Mouse (Mus musculus) CD8-positive naive resting alpha-beta T cell, adult 2 months (primary cell): ENCODE measurements around the gene Gm10309.

Experiments
- DNase-seq, 2 experiments: peaks; one replicate each; pipeline ENCODE4 v3.0.0; 2022; ENCODE audit warnings: low read depth in 2 of 2, low spot score in 2 of 2

Gm10309 gene

DNA sequence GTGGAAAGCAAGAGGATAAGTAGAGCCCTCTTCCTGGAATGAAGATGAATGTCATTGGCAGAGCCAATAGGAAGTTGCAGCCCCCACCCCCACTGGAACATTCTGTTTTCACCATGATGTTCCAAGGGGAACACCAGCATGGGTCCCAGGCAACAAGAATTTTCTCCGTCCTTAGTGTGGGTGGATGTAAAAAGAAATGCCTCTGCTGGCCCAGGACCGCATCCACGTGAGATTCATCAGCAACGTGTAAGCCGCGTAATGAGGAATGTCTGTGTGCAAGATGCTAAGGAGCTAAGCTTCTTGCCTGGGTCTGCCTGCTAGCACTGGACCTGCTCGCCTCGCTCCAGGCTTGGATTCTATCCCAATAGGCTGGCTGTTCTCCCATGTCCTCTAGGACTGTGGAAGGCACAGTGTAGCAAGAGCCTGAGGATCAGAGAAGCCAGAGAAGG is at the start of gene Gm10309:
Gene Gm10309 (minus strand): TSS at position 50 of the 449 bp plus-strand sequence.
- DNase-seq, result no peak

DNA sequence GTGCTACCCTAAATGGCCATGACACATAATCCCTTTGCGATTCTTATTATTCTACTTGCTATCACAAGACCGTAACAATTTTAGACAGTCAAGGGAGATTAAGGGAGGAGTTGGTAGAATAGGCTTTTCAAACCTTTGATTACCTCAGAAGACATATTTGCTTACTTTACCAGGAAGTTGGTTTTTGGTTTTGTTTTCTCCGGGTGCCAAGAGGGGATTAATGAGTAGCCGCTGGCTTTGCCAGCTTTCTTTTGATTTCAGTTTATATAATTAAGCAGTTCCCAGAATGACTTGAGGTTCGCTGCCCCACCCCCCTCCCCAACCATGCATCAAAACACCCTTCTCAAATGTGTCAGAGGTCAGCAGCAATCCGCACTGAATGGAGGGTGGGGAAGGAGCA is 47.0 kb upstream of the Gm10309 start:
- no peak for DNase-seq

DNA sequence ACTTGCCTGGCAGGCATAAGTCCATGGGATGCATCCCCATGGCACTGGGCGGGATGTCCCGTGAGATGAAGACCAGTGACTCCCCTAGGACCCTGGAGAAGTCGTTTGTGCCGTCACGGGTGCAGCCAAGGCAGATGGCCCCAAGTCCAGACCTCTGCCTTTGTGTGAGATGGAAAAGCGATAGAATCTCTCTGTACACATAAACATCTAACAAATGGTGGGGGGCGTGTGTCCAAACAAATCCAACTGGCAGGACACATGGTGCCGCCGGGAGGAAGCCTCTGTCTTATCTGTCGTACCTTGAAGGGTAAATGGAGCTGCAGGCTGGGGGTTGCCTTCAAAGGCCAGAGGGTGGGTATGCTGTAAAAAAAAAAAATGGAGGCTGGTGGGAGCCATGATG is 46.5 kb upstream of the Gm10309 start:
- DNase-seq, result no peak

DNA sequence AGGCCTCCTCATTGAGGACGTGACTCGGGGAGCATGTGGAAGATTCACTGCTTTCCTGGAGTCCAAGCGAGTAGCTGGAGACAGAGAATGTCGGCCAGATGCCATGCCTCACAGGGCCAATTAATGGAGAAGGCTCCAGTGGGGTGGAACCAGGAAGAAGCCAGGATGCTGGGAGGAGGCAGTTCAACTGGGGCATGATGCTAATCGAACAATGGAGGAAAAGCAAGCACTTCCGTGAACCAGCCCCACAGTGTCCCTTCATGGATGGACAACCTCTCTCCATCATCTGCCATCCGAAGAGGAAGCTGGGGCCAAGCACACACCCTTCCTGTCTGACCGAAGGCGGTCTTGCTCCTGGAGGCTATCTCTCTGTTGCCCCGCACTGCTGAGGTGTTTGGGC is 44.1 kb upstream of the Gm10309 start:
- DNase-seq, result no peak

DNA sequence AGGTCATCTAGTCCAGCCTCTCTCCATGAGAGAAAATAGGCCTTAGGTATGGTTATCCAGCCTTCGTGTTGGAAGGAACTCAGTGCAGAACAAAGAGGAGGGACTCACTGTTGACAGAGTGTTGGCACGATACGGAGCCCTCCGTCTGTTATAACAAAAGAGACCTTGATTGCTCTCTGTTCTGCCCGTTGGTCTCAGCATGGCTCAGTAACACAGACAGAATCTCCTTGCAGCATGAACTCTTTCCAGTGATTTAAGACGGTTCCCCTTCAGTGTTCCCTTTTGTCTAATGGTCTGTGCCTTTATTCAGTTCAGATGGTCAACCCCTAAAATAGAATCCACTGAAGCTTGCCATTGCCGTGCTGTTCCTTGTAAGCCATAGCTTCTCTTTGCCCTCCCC is 41.5 kb upstream of the Gm10309 start:
- no peak for DNase-seq

DNA sequence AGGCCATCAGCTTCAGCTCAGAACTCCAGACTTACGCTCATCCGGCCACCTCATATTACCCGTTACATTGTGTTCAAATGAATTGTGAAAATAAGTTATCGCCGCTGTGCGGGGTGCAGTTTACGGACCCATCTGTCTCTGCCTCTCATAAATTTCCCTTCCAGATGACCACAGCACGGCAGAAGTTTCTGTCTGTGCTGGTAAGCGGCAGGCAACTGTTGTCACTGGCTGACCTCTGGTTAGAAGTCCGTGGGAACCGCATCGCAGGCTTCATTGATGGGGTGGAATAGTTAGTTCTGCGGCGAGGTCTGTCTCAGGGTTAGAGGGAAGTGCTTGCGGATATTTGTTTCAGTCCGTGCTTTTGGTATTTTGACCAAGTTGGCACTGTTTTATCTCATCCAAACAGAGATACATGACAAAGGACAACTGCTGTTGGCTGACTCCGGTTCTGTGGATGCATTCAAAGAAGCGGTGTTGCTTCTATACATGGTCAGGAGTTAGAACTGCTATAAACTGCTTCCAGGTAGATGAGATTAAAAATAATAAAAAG is 34.9 kb upstream of the Gm10309 start:
- no peak for DNase-seq

DNA sequence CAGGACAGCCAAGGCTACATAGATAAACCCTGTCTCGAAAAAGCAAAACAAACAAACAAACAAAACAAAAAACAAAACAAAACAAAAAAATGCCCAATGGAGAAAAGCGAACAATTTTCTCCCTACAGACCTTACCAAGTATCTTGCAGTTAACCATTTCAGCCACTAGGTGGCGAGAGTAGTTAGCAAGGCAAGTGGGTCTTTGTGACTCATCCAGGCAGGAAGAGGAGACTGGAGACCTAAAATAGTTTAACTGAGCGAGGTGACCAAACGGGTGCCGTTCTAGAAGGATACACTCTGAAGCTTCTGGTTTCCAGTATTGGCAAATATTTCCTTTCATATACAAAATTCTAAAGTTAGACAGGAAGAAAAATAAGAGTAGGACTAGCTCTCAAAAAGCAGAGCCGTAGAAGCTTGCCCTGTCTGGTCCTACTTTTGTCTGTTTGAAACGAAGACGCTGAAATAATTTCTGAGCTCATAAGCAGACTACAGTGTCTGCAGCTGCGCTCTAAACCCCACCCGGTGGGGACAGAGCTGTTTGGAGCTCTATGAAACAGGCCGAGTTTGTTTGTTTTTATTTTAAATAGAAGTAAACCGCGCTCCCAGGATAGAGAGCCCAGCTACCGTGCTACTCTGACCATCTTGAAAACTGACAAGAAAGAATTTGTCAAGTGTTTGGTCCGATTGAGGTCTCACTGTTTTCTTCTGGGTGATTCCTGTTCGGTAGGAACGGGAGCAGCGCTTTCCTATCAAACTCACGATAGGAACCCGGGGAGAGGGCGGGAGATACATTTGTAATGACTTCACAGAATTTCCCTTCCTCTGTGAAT is 31.0 kb upstream of the Gm10309 start:
- DNase-seq, result peak; percentile 60 to 72

DNA sequence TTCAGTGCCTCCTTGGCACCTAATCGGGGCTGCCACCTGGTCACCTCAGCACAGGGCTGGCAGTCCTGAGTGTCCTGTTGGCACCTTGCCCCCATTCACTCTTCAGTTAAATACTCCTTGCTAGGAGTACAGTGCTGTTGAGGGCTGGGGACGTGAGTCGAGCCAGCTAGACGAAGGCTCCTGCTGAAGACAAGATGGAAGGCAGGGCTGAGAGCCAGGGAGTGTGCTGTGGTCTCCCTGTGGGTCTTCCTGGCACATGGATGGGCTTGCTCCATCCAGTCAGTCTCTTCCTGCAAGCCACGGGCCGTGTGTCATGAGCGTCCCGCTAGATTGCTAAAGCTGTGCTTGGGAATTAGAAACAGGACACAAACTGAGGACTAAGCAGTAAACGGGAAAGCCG is 30.1 kb upstream of the Gm10309 start:
- no peak for DNase-seq

DNA sequence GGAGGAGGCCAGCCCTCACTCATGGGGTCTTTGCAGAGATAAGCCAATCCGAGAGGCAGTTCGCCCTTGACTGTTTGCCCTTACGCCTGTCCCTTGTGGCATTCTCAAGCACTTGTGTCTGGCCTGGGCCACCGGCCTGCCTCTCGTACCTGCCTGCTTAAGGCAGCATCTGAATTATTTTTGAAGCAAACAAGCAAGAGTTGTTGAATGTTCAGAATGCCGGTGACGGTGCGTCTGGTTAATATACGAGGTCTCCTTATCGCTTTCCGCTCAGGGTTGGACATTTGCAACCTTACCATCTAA is 28.5 kb upstream of the Gm10309 start:
- DNase-seq, result no peak

DNA sequence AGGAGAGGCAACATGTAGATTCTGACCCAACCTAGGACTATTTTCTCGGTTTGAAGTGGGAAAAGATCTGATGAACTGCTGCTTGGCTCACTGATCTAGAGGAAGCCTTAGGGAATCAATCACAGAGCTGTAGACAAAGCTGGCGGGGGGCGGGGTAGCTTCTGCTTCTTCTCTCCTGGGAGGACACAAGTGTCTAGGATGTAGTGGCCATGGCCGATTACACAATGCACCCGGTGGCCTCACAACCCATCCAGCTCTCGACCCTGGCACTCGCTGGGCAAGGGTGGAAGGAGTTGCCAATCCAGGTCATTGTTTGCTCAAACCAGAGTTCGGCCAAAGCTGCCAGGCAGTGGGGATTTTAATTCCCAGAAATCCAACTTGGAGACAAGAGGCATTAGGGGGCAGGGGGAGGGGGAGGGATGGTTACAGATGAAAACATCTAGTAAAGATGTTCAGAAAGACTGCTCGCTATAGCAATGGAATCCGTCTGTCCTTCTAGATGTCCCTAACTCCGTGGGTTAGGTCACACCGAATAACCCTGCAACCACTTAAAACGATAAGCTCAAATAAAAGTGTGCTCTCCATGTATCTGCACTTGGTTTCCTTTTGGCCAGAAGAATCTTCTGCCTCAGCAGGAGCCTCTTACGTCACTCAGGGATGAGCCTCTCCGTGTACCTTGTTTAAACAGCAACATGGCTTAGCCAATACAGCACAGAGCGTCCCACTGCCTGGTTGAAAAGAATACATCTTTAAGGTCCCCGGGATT is 27.9 kb upstream of the Gm10309 start:
- DNase-seq, result no peak

DNA sequence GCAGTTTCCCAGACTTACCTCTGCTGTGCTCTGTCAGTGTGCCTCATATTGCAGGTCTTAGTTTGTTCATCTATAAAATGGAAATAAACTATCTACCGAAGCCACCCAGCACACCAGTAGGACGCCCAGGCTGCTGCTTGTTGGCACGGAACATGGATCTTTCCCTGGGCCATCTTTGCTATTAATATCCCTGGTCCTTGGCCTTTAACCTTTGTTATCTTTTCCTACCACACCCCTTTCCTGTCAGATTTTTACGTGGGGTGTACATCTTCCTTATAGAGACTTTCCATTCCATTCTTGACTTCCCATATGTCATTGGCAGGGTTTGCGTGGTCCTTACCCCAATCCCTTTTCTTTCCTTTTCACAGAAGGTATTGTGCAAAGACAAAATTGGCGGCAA is 26.2 kb upstream of the Gm10309 start:
- no peak for DNase-seq

DNA sequence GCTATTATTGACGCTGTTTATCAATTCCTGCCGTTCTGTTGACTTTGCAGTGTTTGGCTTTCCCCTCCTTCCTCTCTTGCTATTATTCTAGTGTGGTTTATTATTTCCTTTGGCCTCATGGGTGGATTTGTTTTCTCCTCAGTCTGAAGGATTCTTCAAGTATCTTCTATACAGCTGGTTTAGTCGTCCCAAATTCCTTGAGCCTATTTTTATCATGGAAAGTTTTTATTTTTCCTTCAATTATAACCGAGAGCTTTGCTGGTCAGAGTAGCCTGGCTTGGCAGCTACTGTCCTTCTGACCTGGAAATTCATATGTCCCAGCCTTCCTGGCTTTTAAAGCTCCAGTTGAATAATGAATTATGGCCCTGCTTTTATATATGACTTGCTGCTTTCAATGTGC is 24.4 kb upstream of the Gm10309 start:
- no peak for DNase-seq

DNA sequence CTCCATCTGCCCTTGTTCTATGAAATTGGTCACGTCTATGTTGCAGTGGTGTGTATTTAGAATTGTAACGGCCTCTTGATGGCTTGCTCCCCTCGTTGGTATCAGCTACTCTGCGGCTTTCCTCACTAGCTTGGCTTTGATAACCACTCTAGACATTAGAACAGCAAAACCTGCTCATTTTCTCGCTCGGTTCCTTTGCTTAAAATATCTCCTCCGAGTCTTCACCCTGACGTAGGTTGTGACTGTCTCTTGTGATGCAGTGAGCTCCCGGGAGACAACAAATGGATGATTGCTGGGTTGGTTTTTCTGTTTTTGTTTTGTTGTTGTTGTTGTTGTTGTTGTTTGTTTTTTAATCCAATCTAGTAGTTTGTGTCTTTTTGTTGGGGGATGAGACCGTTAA is 24.0 kb upstream of the Gm10309 start:
- DNase-seq, result no peak

DNA sequence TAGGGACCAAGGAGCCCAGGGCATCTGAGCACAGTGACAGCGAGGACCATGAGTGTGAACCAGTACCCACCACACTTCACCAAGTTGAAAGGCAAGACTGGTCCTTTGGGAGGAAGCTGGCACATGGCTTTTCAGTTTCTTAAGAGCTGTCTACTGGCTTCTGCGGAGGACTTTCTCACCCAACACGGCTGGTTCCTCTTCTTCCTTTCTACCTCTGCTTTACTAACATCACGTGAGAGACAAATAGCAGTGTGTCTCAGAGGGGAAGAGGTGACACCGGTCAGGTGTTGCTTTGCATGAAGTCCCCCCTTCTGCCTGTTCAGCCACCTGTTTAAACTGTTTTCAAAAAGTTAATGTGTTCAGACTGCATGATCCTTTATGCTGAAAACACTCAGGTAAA is 22.3 kb upstream of the Gm10309 start:
- no peak for DNase-seq

DNA sequence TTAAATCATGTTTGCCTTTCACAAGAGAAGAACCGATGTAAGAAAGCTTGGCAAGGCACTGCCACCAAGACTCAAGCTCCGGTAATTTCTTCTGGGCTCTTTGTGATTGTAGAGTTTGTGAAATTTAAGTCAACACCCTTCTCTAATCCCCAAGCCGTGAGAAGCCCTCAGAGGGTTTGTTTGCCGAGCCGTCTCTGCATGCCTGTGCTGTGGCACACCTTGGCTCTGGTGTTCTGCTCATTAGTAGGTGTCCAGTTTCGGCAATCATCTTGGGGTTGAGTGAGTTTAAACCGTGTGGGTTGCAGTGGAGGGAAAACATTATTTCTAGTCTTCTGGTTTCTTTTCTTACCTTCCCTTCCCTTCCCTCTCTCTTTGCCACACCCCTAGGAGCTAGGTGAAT is 21.0 kb upstream of the Gm10309 start:
- DNase-seq, result no peak

DNA sequence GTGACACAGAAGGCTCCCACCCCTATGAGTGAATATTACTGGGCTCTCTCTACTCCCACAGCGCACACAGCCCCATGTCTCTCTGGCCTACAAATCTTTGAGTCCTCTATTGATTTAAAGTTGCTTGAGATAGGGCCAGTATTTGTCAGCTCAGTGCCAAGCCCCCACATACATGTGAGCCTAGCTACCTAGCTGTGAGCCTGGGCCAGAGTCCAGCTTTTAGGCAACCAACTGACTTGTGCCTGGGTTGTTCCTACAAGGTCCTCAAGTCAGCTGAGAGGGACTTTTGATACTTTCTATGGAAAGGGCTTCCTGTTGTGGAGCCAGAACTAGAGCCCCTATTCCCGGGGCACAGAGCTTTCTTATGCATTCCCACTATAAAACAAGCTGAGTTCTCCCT is 20.0 kb upstream of the Gm10309 start:
- DNase-seq, result no peak

DNA sequence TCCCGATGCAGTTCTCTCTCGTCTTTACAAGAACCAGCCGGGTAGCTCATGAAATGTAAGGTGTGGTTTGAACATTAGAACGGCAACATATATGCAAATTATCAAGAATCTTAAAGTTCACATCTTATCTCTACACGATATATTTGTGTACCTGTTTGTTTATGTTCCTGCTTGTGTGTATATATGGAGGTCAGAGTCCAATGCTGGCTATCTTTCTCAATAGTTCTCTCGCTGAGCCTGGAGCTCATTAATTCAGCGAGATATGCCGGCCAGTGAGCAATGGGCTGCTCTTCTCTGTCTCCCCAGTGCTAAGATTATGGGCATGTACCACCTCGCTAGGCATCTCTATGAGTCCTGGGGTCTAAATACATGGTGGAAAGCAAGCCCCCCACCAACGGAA is 18.8 kb upstream of the Gm10309 start:
- no peak for DNase-seq

DNA sequence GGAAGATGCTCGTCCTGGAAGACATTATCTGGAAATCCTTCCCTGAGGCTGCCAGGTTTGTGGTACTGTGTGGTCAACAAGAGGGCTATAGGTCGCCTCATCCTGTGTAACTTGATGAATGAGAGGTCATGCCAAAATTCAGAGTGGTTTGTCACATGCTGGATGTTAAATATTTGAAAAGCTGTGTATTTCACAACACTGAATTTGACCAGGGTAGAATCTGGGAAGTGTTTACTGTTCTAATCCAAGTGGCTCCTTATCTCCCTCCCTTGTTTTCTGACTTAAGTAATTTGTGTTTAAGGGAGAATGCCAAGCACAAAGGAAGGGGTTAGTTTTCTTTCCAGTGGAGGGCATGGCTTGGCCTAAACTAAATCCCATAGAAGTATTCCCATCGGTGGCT is 18.3 kb upstream of the Gm10309 start:
- DNase-seq, result no peak

DNA sequence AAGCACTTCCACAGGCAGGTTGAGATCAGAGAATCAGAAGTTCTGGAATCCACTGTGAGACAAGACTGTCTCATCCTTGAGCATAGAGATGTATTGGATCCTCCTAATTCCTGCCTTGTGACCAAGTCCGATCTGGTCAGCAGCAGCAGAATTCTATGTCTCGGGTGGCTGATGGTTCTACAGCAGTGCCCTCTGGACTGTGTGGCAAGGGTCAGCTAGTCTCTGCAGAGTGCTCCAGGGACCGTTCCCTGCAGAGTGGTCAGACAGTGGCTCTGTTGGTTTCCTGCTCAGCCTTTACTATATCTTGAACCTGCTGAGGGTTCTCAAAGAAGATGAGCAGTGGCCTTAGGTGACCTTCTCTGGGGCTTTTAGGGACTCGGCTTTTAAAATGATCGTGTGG is 17.6 kb upstream of the Gm10309 start:
- no peak for DNase-seq

DNA sequence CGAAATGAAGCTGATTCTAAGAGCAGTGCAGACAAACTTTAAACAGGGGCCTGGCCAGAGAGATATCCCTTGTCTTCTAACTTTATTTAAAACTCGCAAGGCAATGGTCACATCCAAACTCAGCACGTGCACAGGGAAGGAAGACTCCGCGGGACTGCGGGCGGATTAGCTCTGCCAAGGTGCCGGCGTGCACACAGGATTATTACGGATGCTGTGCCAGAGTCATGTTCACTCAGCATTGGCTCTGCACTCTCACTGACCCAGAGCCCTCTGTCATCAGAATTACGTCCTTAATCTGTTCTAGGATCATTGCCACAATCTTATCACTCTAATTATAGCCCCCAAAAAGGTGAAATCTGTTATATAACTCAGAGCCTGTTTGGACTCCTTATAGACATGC is 16.2 kb upstream of the Gm10309 start:
- no peak for DNase-seq

DNA sequence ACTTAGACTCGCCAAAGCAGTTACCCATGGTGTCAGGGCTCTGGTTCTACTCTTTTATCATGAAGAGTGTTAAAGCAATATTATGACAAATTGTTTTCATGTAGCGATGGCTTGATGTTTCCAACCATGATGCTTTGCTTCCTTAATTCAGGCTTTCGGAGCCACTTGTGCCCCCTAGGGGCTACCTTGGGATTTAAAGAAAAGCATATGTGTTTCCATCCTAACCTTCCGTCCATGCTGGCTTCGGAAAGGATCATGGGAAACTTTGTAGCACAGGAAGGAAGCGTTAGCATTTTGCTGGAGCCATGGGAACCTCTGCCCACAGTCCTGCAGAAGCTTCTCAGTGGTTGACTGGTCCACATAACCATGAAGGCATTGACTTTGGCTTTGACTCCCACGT is 13.6 kb upstream of the Gm10309 start:
- no peak for DNase-seq

DNA sequence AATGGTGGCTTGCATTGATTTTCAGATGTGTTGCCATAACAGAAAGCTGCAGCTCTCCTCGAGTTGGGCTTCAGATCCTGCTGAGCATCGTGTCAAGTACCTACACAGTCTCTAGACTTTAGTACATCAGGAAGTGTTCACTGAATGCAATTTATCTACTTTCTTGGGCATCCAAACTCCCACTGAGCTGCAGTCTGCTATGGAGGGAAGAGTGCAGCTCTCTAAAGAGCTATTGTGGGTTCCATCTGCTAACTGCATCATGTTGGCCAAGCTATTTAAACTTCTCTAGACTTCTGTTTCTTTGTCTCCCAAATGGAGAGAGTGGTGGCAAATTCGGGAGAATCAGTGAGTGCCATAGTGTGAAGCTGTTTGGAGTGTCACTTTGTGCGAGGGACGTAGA is 11.6 kb upstream of the Gm10309 start:
- DNase-seq, result no peak
